Mouse (Mus musculus): Measurements from ENCODE around the gene Fanci. TPM values are rescaled to one million over a fixed set of nuclear protein-coding genes. Genes with fewer than 3 reads are reported as not detected.

Gene Fanci
- total and polyA plus RNA-seq, 3 experiments = 14.9 to 25.0 (median 20.0) TPM

DNA sequence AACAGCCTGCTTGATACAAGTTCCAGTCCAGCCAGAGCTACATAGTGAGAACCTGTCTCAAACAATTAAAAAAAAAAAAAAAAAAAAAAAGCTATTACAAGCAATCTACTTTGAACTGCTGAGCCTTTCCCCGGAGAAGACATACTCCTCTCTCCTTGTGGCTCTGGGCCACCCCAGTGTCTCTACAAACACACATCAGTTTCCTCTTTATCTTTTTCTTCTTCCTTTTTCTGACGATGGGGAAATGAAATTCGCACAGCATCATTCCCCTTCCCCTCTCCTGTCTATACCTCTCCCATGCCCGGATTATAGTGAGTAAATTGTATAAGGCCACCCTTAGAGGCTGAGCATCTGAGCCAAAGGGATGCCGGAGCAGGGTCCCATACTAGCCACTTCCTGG, 23.1 kb upstream of the Fanci start:
- H3K4me1 ChIP-seq (ENCODE audit: control insufficient read depth in 1 of 2, insufficient read depth in 2 of 2) = peaks cover 0 to 26% of the 10 kb centered on the region in 2 experiments; a peak in 2 of 4 replicates
- no peak overlapping the region for H3K9ac ChIP-seq (ENCODE audit: insufficient read depth, low read depth)
- no peaks in the 10 kb centered on the region for H3K9me3 ChIP-seq (replicated peaks; ENCODE audit: low read length)
- no peak for DNase-seq (ENCODE audit: extremely low read depth)
- in situ Hi-C loops (cut with MboI; ENCODE audit: low pct_ligation_motif_present, low pct_unique_long_range_greater_than_20kb, low sequenced_read_pairs) = loop anchor here (25.0 kb wide), 1 partner anchor 456 kb away; the partner anchor contains the start of gene Isg20
- no peak overlapping the region for H3K4me2 ChIP-seq (ENCODE audit: insufficient read depth, low read depth, poor library complexity, severe bottlenecking)
- H3K4me3 ChIP-seq (replicated peaks in 1 of 3; ENCODE audit: low read depth in 2 of 3, low read length in 2 of 3, poor library complexity in 1 of 3) = no peak overlapping the region
- no peak for TF ChIP-seq KAT2A (IDR thresholded peaks at IDR 0.05; ENCODE audit: insufficient replicate concordance, low read length)
- TF ChIP-seq ZNF384 (IDR thresholded peaks at IDR 0.05; ENCODE audit: low read depth, low read length) = no peak
- TF ChIP-seq CHD1 (IDR thresholded peaks at IDR 0.05; ENCODE audit: low read depth, low read length) = no peak
- TF ChIP-seq MYC (IDR thresholded peaks at IDR 0.05; ENCODE audit: low read depth, low read length) = no peak
- TF ChIP-seq MAX (IDR thresholded peaks at IDR 0.05; ENCODE audit: low read length) = no peak
- TF ChIP-seq NELFE (IDR thresholded peaks at IDR 0.05; ENCODE audit: low read depth, low read length) = no peak
- TF ChIP-seq RAD21 (IDR thresholded peaks at IDR 0.05; ENCODE audit: low read depth, low read length) = no peak
- no peak for TF ChIP-seq USF1 (IDR thresholded peaks at IDR 0.05; ENCODE audit: low read depth, low read length)
- no peak for TF ChIP-seq MEF2A (IDR thresholded peaks at IDR 0.05; ENCODE audit: borderline replicate concordance, low read depth, low read length)
- TF ChIP-seq CHD2 (IDR thresholded peaks at IDR 0.05; ENCODE audit: low read length) = no peak
- TF ChIP-seq SIN3A (IDR thresholded peaks at IDR 0.05; ENCODE audit: low read length) = no peak
- TF ChIP-seq POLR2A (IDR thresholded peaks at IDR 0.05; ENCODE audit: low read depth, low read length) = no peak
- TF ChIP-seq RCOR1 (conservative IDR thresholded peaks at IDR 0.05; ENCODE audit: low read depth, low read length) = no peak
- peaks cover 0 to 18% of the 10 kb centered on the region in 2 experiments for H3K36me3 ChIP-seq (replicated peaks in 1 of 2; ENCODE audit: control insufficient read depth in 1 of 2, insufficient read depth in 1 of 2, low read length in 1 of 2)
- H3K27me3 ChIP-seq (replicated peaks) = no peaks in the 10 kb centered on the region
- H3K79me2 ChIP-seq (replicated peaks; ENCODE audit: control insufficient read depth, extremely low read depth, insufficient read depth, poor library complexity, severe bottlenecking) = no peaks in the 10 kb centered on the region
- dilution Hi-C loops (cut with MboI; ENCODE audit: extremely low pct_ligation_motif_present, extremely low pct_unique_long_range_greater_than_20kb, low sequenced_read_pairs) = no loop called here
- no peak overlapping the region for H3K27ac ChIP-seq (ENCODE audit: insufficient read depth, low read depth)

DNA sequence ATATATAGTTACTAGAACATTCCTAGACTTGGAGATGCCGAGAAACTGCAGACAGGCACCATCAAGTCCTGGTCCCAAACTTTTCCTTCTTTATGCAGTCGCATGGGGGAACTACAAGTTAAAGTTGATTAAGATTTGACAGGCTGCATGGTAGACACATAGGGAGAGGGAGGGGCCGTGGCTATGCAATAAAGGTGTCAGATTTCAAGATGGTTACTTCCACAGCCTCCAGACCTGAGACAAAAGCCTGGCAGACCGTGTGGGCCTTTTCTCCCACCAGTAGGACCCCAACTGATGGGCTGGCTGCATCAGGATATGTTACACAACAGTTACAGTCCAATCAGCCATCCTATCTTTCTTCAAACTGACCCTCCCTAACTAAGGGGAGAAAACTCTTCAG, 22.3 kb upstream of the Fanci start:
- no peaks in the 10 kb centered on the region for H3K9me3 ChIP-seq (replicated peaks; ENCODE audit: low read length)
- peaks cover 0 to 18% of the 10 kb centered on the region in 2 experiments for H3K36me3 ChIP-seq (replicated peaks in 1 of 2; ENCODE audit: control insufficient read depth in 1 of 2, insufficient read depth in 1 of 2, low read length in 1 of 2)
- no peaks in the 10 kb centered on the region for H3K27me3 ChIP-seq (replicated peaks)
- dilution Hi-C loops (cut with MboI; ENCODE audit: extremely low pct_ligation_motif_present, extremely low pct_unique_long_range_greater_than_20kb, low sequenced_read_pairs) (no loop called here), in situ Hi-C loops (cut with MboI; ENCODE audit: low pct_ligation_motif_present, low pct_unique_long_range_greater_than_20kb, low sequenced_read_pairs) (loop anchor here (25.0 kb wide), 1 partner anchor 457 kb away; the partner anchor contains the start of gene Isg20)
- no peak overlapping the region for H3K4me3 ChIP-seq (replicated peaks in 1 of 3; ENCODE audit: low read depth in 2 of 3, low read length in 2 of 3, poor library complexity in 1 of 3)
- no peak overlapping the region for H3K9ac ChIP-seq (ENCODE audit: insufficient read depth, low read depth)
- DNase-seq (ENCODE audit: extremely low read depth) = no peak
- TF ChIP-seq POLR2AphosphoS2 (IDR thresholded peaks at IDR 0.05; ENCODE audit: low read depth, low read length) = no peak
- no peak overlapping the region for H3K4me2 ChIP-seq (ENCODE audit: insufficient read depth, low read depth, poor library complexity, severe bottlenecking)
- H3K79me2 ChIP-seq (replicated peaks; ENCODE audit: control insufficient read depth, extremely low read depth, insufficient read depth, poor library complexity, severe bottlenecking) = no peaks in the 10 kb centered on the region
- peaks cover 0 to 21% of the 10 kb centered on the region in 2 experiments; a peak in 2 of 4 replicates for H3K4me1 ChIP-seq (ENCODE audit: control insufficient read depth in 1 of 2, insufficient read depth in 2 of 2)
- H3K27ac ChIP-seq (ENCODE audit: insufficient read depth, low read depth) = no peak overlapping the region
